Mouse (Mus musculus) cerebellum, adult 8-10 months (tissue): ENCODE measurements around the gene Sipa1l3.

ENCODE experiments used
- DNase-seq: peaks from one replicate; pipeline ENCODE4 v3.0.0; 2022

Gene Sipa1l3

GRCm38 (mm10) chr7:29505337-29506318 is 12.8 kb downstream of the Sipa1l3 start:
- no peak for DNase-seq

GRCm38 (mm10) chr7:29504683-29505290 is 13.7 kb downstream of the Sipa1l3 start:
- DNase-seq: no peak

GRCm38 (mm10) chr7:29503616-29504015 is 14.8 kb downstream of the Sipa1l3 start:
- DNase-seq: no peak

GRCm38 (mm10) chr7:29501214-29501613 is 17.2 kb downstream of the Sipa1l3 start:
- DNase-seq: no peak

- DNase-seq: no peak
Observed at GRCm38 (mm10) chr7:29499071-29499470, 19.4 kb downstream of the Sipa1l3 start.

GRCm38 (mm10) chr7:29496953-29497590 is 21.4 kb downstream of the Sipa1l3 start:
- no peak for DNase-seq

GRCm38 (mm10) chr7:29496332-29496731 is 22.1 kb downstream of the Sipa1l3 start:
- DNase-seq: no peak

- DNase-seq: no peak
Observed at GRCm38 (mm10) chr7:29495880-29496279, 22.6 kb downstream of the Sipa1l3 start.

GRCm38 (mm10) chr7:29494854-29495253 is 23.6 kb downstream of the Sipa1l3 start:
- no peak for DNase-seq

- no peak for DNase-seq
Observed at GRCm38 (mm10) chr7:29494015-29494414, 24.4 kb downstream of the Sipa1l3 start.

- DNase-seq: no peak
Observed at GRCm38 (mm10) chr7:29492992-29493391, 25.4 kb downstream of the Sipa1l3 start.

- DNase-seq: no peak
Observed at GRCm38 (mm10) chr7:29491861-29492260, 26.6 kb downstream of the Sipa1l3 start.

GRCm38 (mm10) chr7:29491471-29491755 is 27.0 kb downstream of the Sipa1l3 start:
- DNase-seq: no peak

GRCm38 (mm10) chr7:29490704-29491470 is 27.6 kb downstream of the Sipa1l3 start:
- peak; percentile 45 for DNase-seq

GRCm38 (mm10) chr7:29489851-29490250 is 28.6 kb downstream of the Sipa1l3 start:
- DNase-seq: no peak

GRCm38 (mm10) chr7:29489364-29489763 is 29.1 kb downstream of the Sipa1l3 start:
- DNase-seq: no peak

GRCm38 (mm10) chr7:29486753-29487152 is 31.7 kb downstream of the Sipa1l3 start:
- no peak for DNase-seq

GRCm38 (mm10) chr7:29485721-29486120 is 32.7 kb downstream of the Sipa1l3 start:
- no peak for DNase-seq

GRCm38 (mm10) chr7:29483556-29483955 is 34.9 kb downstream of the Sipa1l3 start:
- no peak for DNase-seq

- no peak for DNase-seq
Observed at GRCm38 (mm10) chr7:29481345-29482155, 36.9 kb downstream of the Sipa1l3 start.

GRCm38 (mm10) chr7:29480590-29481344 is 37.7 kb downstream of the Sipa1l3 start:
- peak; percentile 66 for DNase-seq
